Mouse (Mus musculus) MEL (cell line): Measurements from ENCODE around the gene Nr3c2. TPM values are rescaled to one million over a fixed set of nuclear protein-coding genes. Genes with fewer than 3 reads are reported as not detected.
A peak's percentile ranks its signal among the peaks of the same experiment; 100 is the strongest.

Experiments
- DNase-seq: peaks from one replicate; pipeline ENCODE4 v3.0.0; 2011; ENCODE audit warnings: low read depth, low spot score
- H3K27ac ChIP-seq: 2 replicates; pipeline ENCODE4 v1.5.1; 2012; ENCODE audit warnings: low read depth, mild to moderate bottlenecking, control low read depth, low read length, moderate library complexity; ENCODE audit not compliant: control insufficient read depth
- H3K27me3 ChIP-seq, 2 experiments: fragments of 150-350 bp in 1 of 2; sonication (generic) in 1 of 2; 2 replicates each; pipeline ENCODE4 v1.6.1; 2012; ENCODE audit warnings: low read length in 2 of 2, mild to moderate bottlenecking in 2 of 2, improper control_type of control experiment in 1 of 2, moderate library complexity in 1 of 2; ENCODE audit not compliant: insufficient read depth in 2 of 2, control insufficient read depth in 1 of 2
- H3K36me3 ChIP-seq, 2 experiments: 2 replicates each; pipeline ENCODE4 v1.6.1; 2012 to 2014; ENCODE audit warnings: low read length in 2 of 2, improper control_type of control experiment in 1 of 2, inconsistent platforms in 1 of 2, mild to moderate bottlenecking in 1 of 2; ENCODE audit not compliant: insufficient read depth in 2 of 2, control insufficient read depth in 1 of 2
- H3K4me1 ChIP-seq, 2 experiments: fragments of 150-350 bp in 1 of 2; sonication (generic) in 1 of 2; 2 replicates each; pipeline ENCODE4 v1.6.1; 2012; ENCODE audit warnings: low read length in 2 of 2, improper control_type of control experiment in 1 of 2, mild to moderate bottlenecking in 1 of 2; ENCODE audit not compliant: insufficient read depth in 2 of 2, control insufficient read depth in 1 of 2
- H3K4me3 ChIP-seq, 2 experiments: fragments of 150-350 bp in 1 of 2; sonication (generic) in 1 of 2; 2 replicates each; pipeline ENCODE4 v1.5.1; 2012; ENCODE audit warnings: low read depth in 2 of 2, low read length in 2 of 2, mild to moderate bottlenecking in 2 of 2, moderate library complexity in 2 of 2, control low read depth in 1 of 2, improper control_type of control experiment in 1 of 2; ENCODE audit not compliant: control insufficient read depth in 1 of 2, insufficient read depth in 1 of 2
- H3K79me2 ChIP-seq: 2 replicates; pipeline ENCODE4 v1.6.1; 2012; ENCODE audit warnings: mild to moderate bottlenecking, low read length, moderate library complexity; ENCODE audit not compliant: control insufficient read depth, poor library complexity, insufficient read depth
- H3K9ac ChIP-seq: 2 replicates; pipeline ENCODE4 v1.6.1; 2012; ENCODE audit warnings: low read depth, mild to moderate bottlenecking, control low read depth, low read length, moderate library complexity; ENCODE audit not compliant: control insufficient read depth, poor library complexity, severe bottlenecking
- H3K9me3 ChIP-seq: fragments of 150-350 bp; sonication (generic); replicated peaks from 2 replicates; pipeline ENCODE4 v1.6.1; 2012; ENCODE audit warnings: mild to moderate bottlenecking, low read length, improper control_type of control experiment, moderate library complexity; ENCODE audit not compliant: insufficient read depth
- BHLHE40 ChIP-seq: IDR thresholded peaks from 2 replicates; pipeline ENCODE4 v1.6.1; 2012; ENCODE audit warnings: low read depth, mild to moderate bottlenecking, inconsistent platforms, low read length, improper control_type of control experiment, borderline replicate concordance
- CHD1 ChIP-seq: IDR thresholded peaks from 2 replicates; pipeline ENCODE4 v1.6.1; 2012; ENCODE audit warnings: low read depth, mild to moderate bottlenecking, inconsistent platforms, low read length, improper control_type of control experiment
- CTCF ChIP-seq, 3 experiments: IDR thresholded peaks in 2 of 3; conservative IDR thresholded peaks in 1 of 3; 2 replicates each; pipeline ENCODE4 v1.5.1; 2011 to 2012; ENCODE audit warnings: low read length in 3 of 3, low read depth in 2 of 3, mild to moderate bottlenecking in 2 of 3, improper control_type of control experiment in 1 of 3, inconsistent platforms in 1 of 3, mixed read lengths in 1 of 3, moderate library complexity in 1 of 3; ENCODE audit not compliant: control insufficient read depth in 1 of 3, insufficient read depth in 1 of 3, poor library complexity in 1 of 3, severe bottlenecking in 1 of 3
- ELF1 ChIP-seq: IDR thresholded peaks from 2 replicates; pipeline ENCODE4 v1.6.1; 2014; ENCODE audit warnings: low read depth, mild to moderate bottlenecking, inconsistent platforms, low read length, improper control_type of control experiment, moderate library complexity
- EP300 ChIP-seq, 2 experiments: IDR thresholded peaks; 2 replicates each; pipeline ENCODE4 v1.6.1; 2011; ENCODE audit warnings: improper control_type of control experiment in 2 of 2, low read length in 2 of 2, low read depth in 1 of 2, mild to moderate bottlenecking in 1 of 2
- ETS1 ChIP-seq: IDR thresholded peaks from 2 replicates; pipeline ENCODE4 v1.6.1; 2012; ENCODE audit warnings: low read depth, mild to moderate bottlenecking, inconsistent platforms, low read length, improper control_type of control experiment, moderate library complexity
- GATA1 ChIP-seq: IDR thresholded peaks from 2 replicates; pipeline ENCODE4 v1.6.1; 2011; ENCODE audit warnings: low read depth, low read length, improper control_type of control experiment
- HCFC1 ChIP-seq: IDR thresholded peaks from 2 replicates; pipeline ENCODE4 v1.6.1; 2012; ENCODE audit warnings: low read depth, mild to moderate bottlenecking, inconsistent platforms, low read length, improper control_type of control experiment, moderate library complexity
- JUND ChIP-seq: IDR thresholded peaks from 2 replicates; pipeline ENCODE4 v1.6.1; 2011; ENCODE audit warnings: low read depth, mild to moderate bottlenecking, improper control_type of control experiment, low read length
- KAT2A ChIP-seq: conservative IDR thresholded peaks from 2 replicates; pipeline ENCODE4 v1.6.1; 2012; ENCODE audit warnings: low read depth, low read length, improper control_type of control experiment, inconsistent platforms
- MAZ ChIP-seq: IDR thresholded peaks from 2 replicates; pipeline ENCODE4 v1.6.1; 2012; ENCODE audit warnings: low read depth, mild to moderate bottlenecking, inconsistent platforms, low read length, improper control_type of control experiment
- MXI1 ChIP-seq: IDR thresholded peaks from 2 replicates; pipeline ENCODE4 v1.6.1; 2011; ENCODE audit warnings: mild to moderate bottlenecking, low read depth, low read length, improper control_type of control experiment
- MYC ChIP-seq: IDR thresholded peaks from 2 replicates; pipeline ENCODE4 v1.6.1; 2011; ENCODE audit warnings: low read depth, mild to moderate bottlenecking, low read length, improper control_type of control experiment, moderate library complexity
- NRF1 ChIP-seq: IDR thresholded peaks from 2 replicates; pipeline ENCODE4 v1.6.1; 2014; ENCODE audit warnings: low read depth, mild to moderate bottlenecking, inconsistent platforms, low read length, improper control_type of control experiment, moderate library complexity; ENCODE audit not compliant: poor library complexity, insufficient read depth, severe bottlenecking
- POLR2A ChIP-seq, 2 experiments: IDR thresholded peaks; 2 replicates each; pipeline ENCODE4 v1.6.1; 2011 to 2012; ENCODE audit warnings: low read length in 2 of 2, mild to moderate bottlenecking in 2 of 2, control low read depth in 1 of 2, improper control_type of control experiment in 1 of 2, low read depth in 1 of 2, moderate library complexity in 1 of 2; ENCODE audit not compliant: control insufficient read depth in 1 of 2, insufficient read depth in 1 of 2, poor library complexity in 1 of 2
- POLR2AphosphoS5 ChIP-seq: IDR thresholded peaks from 2 replicates; pipeline ENCODE4 v1.6.1; 2012; ENCODE audit warnings: low read depth, borderline replicate concordance, mild to moderate bottlenecking, inconsistent platforms, low read length, moderate library complexity, mixed read lengths
- SIN3A ChIP-seq: IDR thresholded peaks from 2 replicates; pipeline ENCODE4 v1.6.1; 2012; ENCODE audit warnings: low read length, improper control_type of control experiment, inconsistent platforms
- SMC3 ChIP-seq: IDR thresholded peaks from 2 replicates; pipeline ENCODE4 v1.6.1; 2011; ENCODE audit warnings: low read depth, low read length, improper control_type of control experiment
- TAL1 ChIP-seq: IDR thresholded peaks from 2 replicates; pipeline ENCODE4 v1.6.1; 2012; ENCODE audit warnings: mild to moderate bottlenecking, inconsistent platforms, low read length, moderate library complexity, mixed read lengths
- TBP ChIP-seq: IDR thresholded peaks from 2 replicates; pipeline ENCODE4 v1.8.0; 2011; ENCODE audit warnings: low read depth, low read length, improper control_type of control experiment
- UBTF ChIP-seq: IDR thresholded peaks from 2 replicates; pipeline ENCODE4 v1.6.1; 2012; ENCODE audit warnings: low read depth, mild to moderate bottlenecking, inconsistent platforms, low read length, improper control_type of control experiment, moderate library complexity, borderline replicate concordance; ENCODE audit not compliant: insufficient read depth
- USF1 ChIP-seq: IDR thresholded peaks from 2 replicates; pipeline ENCODE4 v1.6.1; 2014; ENCODE audit warnings: low read depth, mild to moderate bottlenecking, inconsistent platforms, low read length, improper control_type of control experiment, moderate library complexity
- USF2 ChIP-seq, 2 experiments: IDR thresholded peaks; 2 replicates each; pipeline ENCODE4 v1.6.1; 2011 to 2012; ENCODE audit warnings: improper control_type of control experiment in 2 of 2, low read length in 2 of 2, borderline replicate concordance in 1 of 2, inconsistent platforms in 1 of 2, low read depth in 1 of 2, mild to moderate bottlenecking in 1 of 2; ENCODE audit not compliant: insufficient read depth in 1 of 2
- ZC3H11A ChIP-seq: IDR thresholded peaks from 2 replicates; pipeline ENCODE4 v1.6.1; 2012; ENCODE audit warnings: low read depth, mild to moderate bottlenecking, inconsistent platforms, low read length, improper control_type of control experiment
- ZKSCAN1 ChIP-seq: IDR thresholded peaks from 2 replicates; pipeline ENCODE4 v1.6.1; 2012; ENCODE audit warnings: low read depth, mild to moderate bottlenecking, inconsistent platforms, low read length, improper control_type of control experiment, moderate library complexity
- polyA plus RNA-seq, 2 experiments: library from polyadenylated mRNA; stranded (reverse) in 1 of 2; unstranded in 1 of 2; fragments of >175 nt in 1 of 2; fragments of >200 nt in 1 of 2; gene quantifications; 2 replicates each; pipeline versions ENCODE4 v1.2.1 to v1.2.4; 2012; ENCODE audit warnings: low replicate concordance in 2 of 2, low read depth in 1 of 2; ENCODE audit not compliant: insufficient read length in 2 of 2, insufficient read depth in 1 of 2, missing spikeins in 1 of 2
- total RNA-seq: library from RNA; depleted of rRNA; stranded (reverse); fragments of 300-350 nt; gene quantifications from 2 replicates; pipeline ENCODE4 v1.2.3, GENCODE M21; 2012

Gene Nr3c2
- total and polyA plus RNA-seq, 3 experiments: 1.0 to 1.5 TPM; not detected in 1

DNA sequence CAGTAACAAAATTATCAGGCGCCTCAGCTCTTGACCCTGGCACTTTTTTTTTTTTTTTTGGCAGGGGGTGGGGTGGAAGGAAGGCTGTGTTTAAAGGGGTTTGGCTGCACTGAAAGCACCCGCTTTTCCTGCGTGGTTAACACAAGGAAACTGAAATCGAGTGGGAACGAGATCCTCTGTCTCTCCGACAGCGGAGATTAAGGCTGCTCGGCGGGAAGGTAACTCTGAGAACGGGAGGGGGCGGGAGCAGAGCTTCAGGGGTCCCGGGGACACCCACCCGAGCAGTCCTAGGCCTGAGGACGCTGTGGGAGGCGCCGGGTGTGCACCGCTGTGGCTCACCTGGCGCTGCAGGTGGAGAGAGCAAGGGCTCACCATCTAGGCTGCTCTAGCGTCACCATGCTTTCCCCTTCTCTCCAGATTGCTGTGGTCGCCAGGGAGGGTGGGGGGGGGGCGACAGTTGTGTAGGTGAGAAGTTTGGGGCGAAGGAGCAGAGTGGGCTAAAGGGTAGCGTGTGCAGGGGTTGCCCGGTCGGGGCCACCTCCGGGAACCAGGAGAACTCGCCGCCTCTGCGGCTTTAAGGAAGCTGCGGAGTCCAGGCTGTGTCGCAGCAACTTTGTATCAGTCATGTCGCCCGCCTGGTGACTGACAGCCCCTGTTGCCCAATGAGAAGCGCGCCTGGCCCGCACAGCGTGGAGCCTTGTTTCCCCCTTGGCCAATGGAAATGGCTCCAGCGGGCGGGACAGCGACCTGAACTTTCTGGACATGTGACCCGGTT, 2.4 kb downstream of the Nr3c2 start (continued):
- TF ChIP-seq HCFC1: peak; percentile 76

DNA sequence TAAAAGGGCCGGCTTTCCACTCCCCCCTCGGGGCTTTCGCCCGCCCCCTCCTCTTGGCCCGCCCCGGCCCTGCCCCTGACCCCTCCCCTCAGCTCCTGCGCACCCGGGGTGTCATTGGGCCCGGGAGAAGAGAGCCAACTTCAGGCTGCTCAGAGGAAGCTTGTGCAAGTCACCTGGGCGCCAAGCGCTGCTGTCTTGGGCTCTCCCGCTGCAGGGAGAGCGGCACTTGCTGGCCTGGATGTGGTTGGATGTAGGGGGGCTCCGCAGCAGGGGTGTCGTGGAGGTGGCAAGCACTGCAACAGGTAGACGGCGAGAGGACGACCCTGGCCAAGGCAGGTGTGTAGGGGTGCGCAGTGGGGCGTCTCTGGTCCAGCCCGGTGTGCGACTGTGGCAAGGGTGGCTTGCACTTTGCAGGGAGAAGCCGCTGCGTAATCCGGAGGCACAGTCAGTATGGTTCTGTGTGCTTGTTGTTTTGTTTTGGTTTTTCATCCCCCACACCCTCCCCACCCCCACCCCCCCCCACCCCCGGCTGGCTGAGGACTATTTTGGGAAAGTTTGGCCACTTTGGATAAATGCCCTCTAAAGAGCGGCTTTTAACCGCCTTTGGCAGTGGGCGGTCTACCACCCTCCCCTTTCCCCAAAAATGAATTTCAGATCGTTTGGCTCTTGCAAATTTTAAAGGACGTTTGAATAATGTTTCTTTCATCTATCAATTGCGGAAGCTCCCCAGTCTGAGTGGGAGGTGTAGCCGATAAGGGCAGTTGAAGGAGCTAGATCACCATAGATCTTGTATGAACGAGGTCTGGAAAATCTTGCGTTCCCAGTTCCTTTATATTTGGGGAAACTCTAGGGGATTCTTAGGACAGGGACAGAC, 3.2 kb downstream of the Nr3c2 start:
- DNase-seq: peak; percentile 59
- Histone ChIP-seq H3K9ac (peak overlapping the region; percentile 32), H3K4me1 (peaks cover 0 to 3% of the 10 kb centered on the region in 2 experiments; a peak in 2 of 4 replicates)
- TF ChIP-seq POLR2A (IDR thresholded peaks at IDR 0.05; ENCODE audit: control insufficient read depth in 1 of 2, insufficient read depth in 1 of 2, low read depth in 1 of 2, low read length in 2 of 2, poor library complexity in 1 of 2): peak in 1 of 2 experiments; percentile 2; a peak in 1 of 4 replicates
- TF ChIP-seq EP300 (IDR thresholded peaks at IDR 0.05; ENCODE audit: low read depth in 1 of 2, low read length in 2 of 2): peak; percentile 30 to 57; a peak in 3 of 4 replicates
- TF ChIP-seq ETS1: 0 out of 2 replicates have a peak, but pooled peaks have one; percentile 4
- TF ChIP-seq UBTF: no peak
- peak; percentile 34 for TF ChIP-seq SIN3A
- TF ChIP-seq USF1: no peak
- no peak for TF ChIP-seq CTCF (IDR thresholded peaks at IDR 0.05 in 2 of 3, conservative IDR thresholded peaks at IDR 0.05 in 1 of 3; ENCODE audit: control insufficient read depth in 1 of 3, insufficient read depth in 1 of 3, low read depth in 2 of 3, low read length in 3 of 3, poor library complexity in 1 of 3, severe bottlenecking in 1 of 3)
- TF ChIP-seq NRF1: peak; percentile 66
- no peak for TF ChIP-seq ZC3H11A
- TF ChIP-seq TBP: 0 out of 2 replicates have a peak, but pooled peaks have one; percentile 33
- TF ChIP-seq BHLHE40: no peak
- no peak for TF ChIP-seq SMC3
- TF ChIP-seq MYC: no peak
- TF ChIP-seq KAT2A: no peak
- no peak for TF ChIP-seq USF2 (IDR thresholded peaks at IDR 0.05; ENCODE audit: borderline replicate concordance in 1 of 2, insufficient read depth in 1 of 2, low read depth in 1 of 2, low read length in 2 of 2)
- no peak for TF ChIP-seq POLR2AphosphoS5
- TF ChIP-seq JUND: no peak
- TF ChIP-seq ELF1: peak; percentile 2; the same call in 1 of the 2 replicates
- TF ChIP-seq MAZ: no peak; the same call in 1 of the 2 replicates
- peak; percentile 70 for TF ChIP-seq GATA1
- TF ChIP-seq CHD1: 0 out of 2 replicates have a peak, but pooled peaks have one; percentile 39
- TF ChIP-seq TAL1: no peak
- no peak; the same call in 1 of the 2 replicates for TF ChIP-seq MXI1
- TF ChIP-seq ZKSCAN1: no peak
- TF ChIP-seq, all 39 proteins: peak for 9
- Histone ChIP-seq H3K36me3 (peaks cover 0 to 8% of the 10 kb centered on the region in 2 experiments; a peak in 2 of 4 replicates), H3K9me3 (no peaks in the 10 kb centered on the region), H3K27ac (0 out of 2 replicates have a peak overlapping the region, but pooled peaks have one; percentile 5), H3K4me3 (peak overlapping the region; percentile 57 to 94), H3K27me3 (no peaks in the 10 kb centered on the region), H3K79me2 (no peaks in the 10 kb centered on the region)
